Mouse (Mus musculus) heart, postnatal 0 days (tissue): Measurements from ENCODE around the gene Tns1. TPM values are rescaled to one million over a fixed set of nuclear protein-coding genes. Genes with fewer than 3 reads are reported as not detected.

Experiments used
- ATAC-seq: fragments of 200-750 bp; cut with Nextera tagmentation; 2 replicates; pipeline ENCODE4 v1.8.0; 2017; ENCODE audit warnings: low read depth, moderate number of reproducible peaks, moderate library complexity; ENCODE audit not compliant: insufficient read depth
- DNase-seq: peaks from one replicate; pipeline ENCODE4 v3.0.0-alpha.2; 2016; ENCODE audit warnings: low spot score
- H3K27ac ChIP-seq: fragments of 300-500 bp; sonication (generic); 2 replicates; pipeline ENCODE4 v1.5.1; 2014; ENCODE audit warnings: low read depth, mild to moderate bottlenecking
- H3K27me3 ChIP-seq: fragments of 300-500 bp; sonication (generic); 2 replicates; pipeline ENCODE4 v1.6.1; 2014; ENCODE audit warnings: low read length, mixed read lengths; ENCODE audit not compliant: control insufficient read depth, insufficient read depth
- H3K36me3 ChIP-seq: fragments of 300-500 bp; sonication (generic); replicated peaks from 2 replicates; pipeline ENCODE4 v1.6.1; 2014; ENCODE audit warnings: low read length, mixed read lengths; ENCODE audit not compliant: control insufficient read depth, insufficient read depth
- H3K4me1 ChIP-seq: fragments of 300-500 bp; sonication (generic); 2 replicates; pipeline ENCODE4 v1.6.1; 2014; ENCODE audit warnings: antibody characterized with exemption; ENCODE audit not compliant: control insufficient read depth, insufficient read depth
- H3K4me2 ChIP-seq: fragments of 300-500 bp; sonication (generic); 2 replicates; pipeline ENCODE4 v1.6.1; 2014; ENCODE audit warnings: low read depth, mild to moderate bottlenecking, low read length, moderate library complexity
- H3K4me3 ChIP-seq: fragments of 300-500 bp; sonication (generic); 2 replicates; pipeline ENCODE4 v1.5.1; 2014; ENCODE audit warnings: low read depth, low read length
- H3K9ac ChIP-seq: fragments of 300-500 bp; sonication (generic); replicated peaks from 2 replicates; pipeline ENCODE4 v1.6.1; 2014; ENCODE audit warnings: low read depth, low read length, mixed read lengths
- H3K9me3 ChIP-seq: fragments of 300-500 bp; sonication (generic); replicated peaks from 2 replicates; pipeline ENCODE4 v1.6.1; 2016; ENCODE audit warnings: low read length; ENCODE audit not compliant: control insufficient read depth
- CTCF ChIP-seq: IDR thresholded peaks from 2 replicates; pipeline ENCODE4 v1.5.1; 2016; ENCODE audit warnings: antibody characterized with exemption, control low read depth, low read depth
- EP300 ChIP-seq: IDR thresholded peaks from 2 replicates; pipeline ENCODE4 v1.6.1; 2016; ENCODE audit warnings: antibody characterized with exemption, low read depth
- WGBS: fragments of 180-500 bp; shearing (Covaris S2); extraction: QIAGEN DNeasy Blood & Tissue Kit; methylation state at CpG from one replicate; pipeline ENCODE4 v1.1.7; 2014; 5-methylcytosine and 5-hydroxymethylcytosine counted together
- polyA plus RNA-seq: library from polyadenylated mRNA; unstranded; fragments of >200 nt; fragmentation: Nextera tagmentation; extraction: Ambion mirVana; gene quantifications from 2 replicates; pipeline ENCODE4 v1.2.1, GENCODE M21; 2015
- total RNA-seq: library from RNA; depleted of rRNA; stranded (reverse); fragments of >200 nt; gene quantifications from 2 replicates; pipeline ENCODE4 v1.2.3, GENCODE M21; 2014; ENCODE audit warnings: low replicate concordance; rRNA removed

The Tns1 gene
- total and polyA plus RNA-seq, 2 experiments from 2014 or later = 125 to 458 TPM

GRCm38 (mm10) chr1:73864314-73864713 is 259.9 kb downstream of the Tns1 start:
- 55% methylated on average over 3 of the region's 3 CpGs for WGBS
- Histone ChIP-seq H3K9ac (no peak overlapping the region), H3K27me3 (no peaks in the 10 kb centered on the region), H3K4me1 (no peaks in the 10 kb centered on the region), H3K36me3 (no peaks in the 10 kb centered on the region), H3K4me3 (no peak overlapping the region), H3K27ac (no peak overlapping the region), H3K4me2 (no peak overlapping the region), H3K9me3 (no peaks in the 10 kb centered on the region)
- no peak for ATAC-seq
- no peak for DNase-seq
- TF ChIP-seq CTCF (no peak), EP300 (no peak)

GRCm38 (mm10) chr1:73863074-73863431 is 261.2 kb downstream of the Tns1 start:
- TF ChIP-seq EP300 (no peak), CTCF (no peak)
- ATAC-seq = peak; percentile 31; the same call in 1 of the 2 replicates
- 0 out of 2 replicates have a peak overlapping the region, but pooled peaks have one; percentile 4 for H3K4me3 ChIP-seq

GRCm38 (mm10) chr1:73862323-73863073 is 261.8 kb downstream of the Tns1 start:
- Histone ChIP-seq H3K4me1 (no peaks in the 10 kb centered on the region), H3K4me2 (peak overlapping the region; percentile 37; the same call in 1 of the 2 replicates), H3K4me3 (0 out of 2 replicates have a peak overlapping the region, but pooled peaks have one; percentile 4), H3K27ac (0 out of 2 replicates have a peak overlapping the region, but pooled peaks have one; percentile 26), H3K27me3 (no peaks in the 10 kb centered on the region), H3K36me3 (no peaks in the 10 kb centered on the region), H3K9me3 (no peaks in the 10 kb centered on the region), H3K9ac (no peak overlapping the region)
- TF ChIP-seq CTCF (peak; percentile 86), EP300 (no peak)
- peak; percentile 97 for ATAC-seq
- WGBS = 10% methylated on average over 15 of the region's 15 CpGs
- DNase-seq = peak; percentile 77

More at GRCm38 (mm10) chr1:73863074-73863431, 261.2 kb downstream of the Tns1 start:
- DNase-seq = no peak
- no peaks in the 10 kb centered on the region for H3K9me3 ChIP-seq
- H3K36me3 ChIP-seq = no peaks in the 10 kb centered on the region
- H3K4me1 ChIP-seq = no peaks in the 10 kb centered on the region
- H3K27ac ChIP-seq = no peak overlapping the region
- WGBS = 28% methylated on average over 11 of the region's 11 CpGs
- no peak overlapping the region for H3K9ac ChIP-seq
- no peaks in the 10 kb centered on the region for H3K27me3 ChIP-seq
- peak overlapping the region; percentile 37; the same call in 1 of the 2 replicates for H3K4me2 ChIP-seq

- no peak for TF ChIP-seq EP300
- no peak for TF ChIP-seq CTCF
- no peak for DNase-seq
- no peaks in the 10 kb centered on the region for H3K4me1 ChIP-seq
- H3K4me2 ChIP-seq = no peak overlapping the region
- H3K27ac ChIP-seq = no peak overlapping the region
- no peaks in the 10 kb centered on the region for H3K36me3 ChIP-seq
- no peaks in the 10 kb centered on the region for H3K9me3 ChIP-seq
- no peak overlapping the region for H3K4me3 ChIP-seq
- no peak for ATAC-seq
- no peaks in the 10 kb centered on the region for H3K27me3 ChIP-seq
- WGBS = 81% methylated on average over 3 of the region's 3 CpGs
- no peak overlapping the region for H3K9ac ChIP-seq
Measured at GRCm38 (mm10) chr1:73860421-73860820, 263.8 kb downstream of the Tns1 start.

Other genes with a start within 250 kb of the Tns1 start
- 0.58 TPM in 1 of 2 replicates, not detected in the other for gene Rufy4, start 1.1 kb upstream of the Tns1 start, total RNA-seq
- 0.37 and 0.52 TPM in 2 replicates for gene Rufy4, start 1.1 kb upstream of the Tns1 start, polyA plus RNA-seq
- not detected in 2 replicates for gene Cxcr2, start 29.5 kb upstream of the Tns1 start, total RNA-seq
- 0.08 and 0.15 TPM in 2 replicates for gene Cxcr2, start 29.5 kb upstream of the Tns1 start, polyA plus RNA-seq
- gene Cxcr1, start 70.2 kb upstream of the Tns1 start, total RNA-seq = not detected in 2 replicates
- gene Cxcr1, start 70.2 kb upstream of the Tns1 start, polyA plus RNA-seq = not detected in 2 replicates
- gene Arpc2, start 111.6 kb upstream of the Tns1 start, total RNA-seq = 149 and 180 TPM in 2 replicates
- gene Arpc2, start 111.6 kb upstream of the Tns1 start, polyA plus RNA-seq = 374 and 375 TPM in 2 replicates
- 0.27 TPM in 1 of 2 replicates, not detected in the other for gene Gpbar1, start 154.1 kb upstream of the Tns1 start, total RNA-seq
- 0.22 and 0.33 TPM in 2 replicates for gene Gpbar1, start 154.1 kb upstream of the Tns1 start, polyA plus RNA-seq
- gene Aamp, start 160.3 kb upstream of the Tns1 start, total RNA-seq = 125 and 146 TPM in 2 replicates
- 162 and 165 TPM in 2 replicates for gene Aamp, start 160.3 kb upstream of the Tns1 start, polyA plus RNA-seq
- gene Pnkd, start 160.5 kb upstream of the Tns1 start, total RNA-seq = 221 and 310 TPM in 2 replicates
- gene Pnkd, start 160.5 kb upstream of the Tns1 start, polyA plus RNA-seq = 345 and 362 TPM in 2 replicates
- 55.7 and 100 TPM in 2 replicates for gene Tmbim1, start 181.2 kb upstream of the Tns1 start, total RNA-seq
- 41.6 and 44.9 TPM in 2 replicates for gene Tmbim1, start 181.2 kb upstream of the Tns1 start, polyA plus RNA-seq
- 0.12 TPM in 1 of 2 replicates, not detected in the other for gene Catip, start 237.7 kb upstream of the Tns1 start, total RNA-seq
- 0.51 and 0.61 TPM in 2 replicates for gene Catip, start 237.7 kb upstream of the Tns1 start, polyA plus RNA-seq